In genomic region chr2:60126292-60126691, GRCm38 (mm10) we compare ENCODE assay signal across 9 mouse cellular contexts.
DNase-seq lines count a peak whose midpoint lies in the region; ATAC-seq and TF ChIP-seq lines count a peak whose summit lies in the region.
"Had no signal": no experiment of that assay in that cellular context is flagged by ENCODE, and none has a peak within 500 bp of the region (broad histone marks: within the 10 kb centered on the region; RNA-seq: fewer than 3 reads in every experiment).

No protein-coding gene starts in this region.

- no peaks in the 10 kb centered on the region for H3K9me3 ChIP-seq in hindbrain, embryonic 14.5 days (ENCODE audit: control insufficient read depth, low read length)
- no peaks in the 10 kb centered on the region for H3K9me3 ChIP-seq in midbrain, embryonic 13.5 days
- H3K9me3 ChIP-seq: G1E had no signal

- no peak overlapping the region for H3K27ac ChIP-seq in kidney, adult 2 months (ENCODE audit: insufficient read depth, low read depth, low read length)
- H3K27ac ChIP-seq in hindbrain, embryonic 14.5 days: peak overlapping the region; percentile 99
- H3K27ac ChIP-seq in midbrain, embryonic 13.5 days: peak overlapping the region; percentile 99; the same call in 1 of the 2 replicates

- H3K27me3 ChIP-seq in kidney, adult 2 months (replicated peaks; ENCODE audit: control insufficient read depth, insufficient read depth, low read length): no peaks in the 10 kb centered on the region
- no peaks in the 10 kb centered on the region for H3K27me3 ChIP-seq in hindbrain, embryonic 14.5 days (ENCODE audit: control insufficient read depth, insufficient read depth, low read length)
- H3K27me3 ChIP-seq in midbrain, embryonic 13.5 days: no peaks in the 10 kb centered on the region

- ATAC-seq in hindbrain, embryonic 14.5 days (ENCODE audit: low FRiP score): no peak
- no peak for ATAC-seq in midbrain, embryonic 13.5 days

- peak; percentile 31 for DNase-seq in kidney, adult 2 months
- DNase-seq in kidney, adult 9 months: no peak
- DNase-seq in brain, embryonic 14.5 days (ENCODE audit: low read depth): peak; percentile 66
- no peak for DNase-seq in hindbrain, embryonic 14.5 days (ENCODE audit: low spot score)
- no peak for DNase-seq in layer of hippocampus, adult 18-20 months (ENCODE audit: low spot score in 2 of 2)
- DNase-seq in left cerebral cortex, postnatal 4 days: no peak
- no peak for DNase-seq in layer of hippocampus, postnatal 36 days

- peaks cover 7% of the 10 kb centered on the region for H3K4me1 ChIP-seq in kidney, adult 2 months (ENCODE audit: control insufficient read depth, insufficient read depth, low read length)
- peaks cover 23% of the 10 kb centered on the region for H3K4me1 ChIP-seq in hindbrain, embryonic 14.5 days (replicated peaks; ENCODE audit: control insufficient read depth, insufficient read depth, low read length)
- H3K4me1 ChIP-seq in midbrain, embryonic 13.5 days (replicated peaks): peaks cover 26% of the 10 kb centered on the region

- H3K36me3 ChIP-seq in kidney, adult 2 months (ENCODE audit: control insufficient read depth, insufficient read depth, low read length): no peaks in the 10 kb centered on the region
- H3K36me3 ChIP-seq in hindbrain, embryonic 14.5 days (replicated peaks; ENCODE audit: control insufficient read depth, insufficient read depth): no peaks in the 10 kb centered on the region
- no peaks in the 10 kb centered on the region for H3K36me3 ChIP-seq in midbrain, embryonic 13.5 days
- H3K36me3 ChIP-seq: G1E had no signal

- TF ChIP-seq CTCF in kidney, adult 2 months (conservative IDR thresholded peaks at IDR 0.05; ENCODE audit: insufficient read depth, insufficient read length, low read depth, low read length): no peak
- no peak for TF ChIP-seq CTCF in brain, embryonic 14.5 days (IDR thresholded peaks at IDR 0.05; ENCODE audit: borderline replicate concordance, extremely low read depth, insufficient read depth, insufficient read length)

- intact Hi-C loops in left cerebral cortex, postnatal 4 days (cut with DNase I): no loop called here

- H3K4me2 ChIP-seq in hindbrain, embryonic 14.5 days (replicated peaks): peak overlapping the region; percentile 69
- H3K4me2 ChIP-seq in midbrain, embryonic 13.5 days (replicated peaks): peak overlapping the region; percentile 63

- 19% methylated on average over 8 of the region's 8 CpGs for WGBS in kidney, adult 2 months
- 5% methylated on average over 8 of the region's 8 CpGs for WGBS in hindbrain, embryonic 14.5 days
- WGBS in midbrain, embryonic 13.5 days: 4% methylated on average over 8 of the region's 8 CpGs

- peak overlapping the region; percentile 69; the same call in 1 of the 2 replicates for H3K4me3 ChIP-seq in kidney, adult 2 months (ENCODE audit: insufficient read depth, low read depth, low read length)
- peak overlapping the region; percentile 95 for H3K4me3 ChIP-seq in hindbrain, embryonic 14.5 days (replicated peaks; ENCODE audit: low read length)
- H3K4me3 ChIP-seq in midbrain, embryonic 13.5 days (replicated peaks): peak overlapping the region; percentile 88

- TF ChIP-seq POLR2A in kidney, adult 2 months (IDR thresholded peaks at IDR 0.05; ENCODE audit: low read depth, low read length): no peak
- no peak for TF ChIP-seq POLR2A in brain, embryonic 14.5 days (IDR thresholded peaks at IDR 0.05; ENCODE audit: borderline replicate concordance, extremely low read depth, insufficient read depth, insufficient read length, poor library complexity, severe bottlenecking)

- H3K9ac ChIP-seq in hindbrain, embryonic 14.5 days: peak overlapping the region; percentile 97
- no peak overlapping the region; the same call in 1 of the 2 replicates for H3K9ac ChIP-seq in midbrain, embryonic 13.5 days (replicated peaks)

Comparison
In these comparisons a context has a peak if more than half of its experiments do, and no peak if none do; other contexts are left out.
1. DNase-seq: peak in kidney, adult 2 months (single experiment) and brain, embryonic 14.5 days (single experiment); none in kidney, adult 9 months (single experiment), hindbrain, embryonic 14.5 days (single experiment), layer of hippocampus, adult 18-20 months (0 of 2), left cerebral cortex, postnatal 4 days (single experiment) and layer of hippocampus, postnatal 36 days (0 of 2).
2. Peak in every context shown above with its lines, with median percentiles within 50 percentile points of each other: H3K4me3 ChIP-seq.